Mouse (Mus musculus) myocyte (in vitro differentiated cells): ENCODE measurements around the gene Alkbh6.

ENCODE experiments used
- CEBPB ChIP-seq: IDR thresholded peaks from 2 replicates; pipeline ENCODE4 v1.6.1; 2011; ENCODE audit warnings: mild to moderate bottlenecking, moderate library complexity; ENCODE audit not compliant: poor library complexity, insufficient read depth, severe bottlenecking
- E2F4 ChIP-seq: IDR thresholded peaks from one replicate; pipeline ENCODE4 v1.6.1; 2011; ENCODE audit warnings: mild to moderate bottlenecking, control low read depth, moderate library complexity; ENCODE audit not compliant: insufficient read depth
- MAX ChIP-seq: IDR thresholded peaks from one replicate; pipeline ENCODE4 v1.6.1; 2011; ENCODE audit warnings: low read depth, mild to moderate bottlenecking, control low read depth
- MYOG ChIP-seq, 3 experiments: IDR thresholded peaks; one replicate each; pipeline ENCODE4 v1.6.1; 2011; ENCODE audit warnings: control low read depth in 2 of 3, low read depth in 2 of 3, mild to moderate bottlenecking in 2 of 3; ENCODE audit not compliant: insufficient read length in 2 of 3, control insufficient read depth in 1 of 3, insufficient read depth in 1 of 3
- POLR2A ChIP-seq: IDR thresholded peaks from one replicate; pipeline ENCODE4 v1.6.1; 2011; ENCODE audit warnings: low read depth, mild to moderate bottlenecking, control low read depth, moderate library complexity; ENCODE audit not compliant: insufficient read length
- POLR2AphosphoS2 ChIP-seq: IDR thresholded peaks from one replicate; pipeline ENCODE4 v1.6.1; 2011; ENCODE audit warnings: low read depth, control low read depth; ENCODE audit not compliant: insufficient read length
- REST ChIP-seq: IDR thresholded peaks from one replicate; pipeline ENCODE4 v1.6.1; 2011; ENCODE audit warnings: mild to moderate bottlenecking, control low read depth, moderate library complexity; ENCODE audit not compliant: insufficient read depth, insufficient read length
- TCF12 ChIP-seq: IDR thresholded peaks from one replicate; pipeline ENCODE4 v1.6.1; 2011; ENCODE audit warnings: mild to moderate bottlenecking, control low read depth; ENCODE audit not compliant: poor library complexity, insufficient read depth, severe bottlenecking
- USF1 ChIP-seq: IDR thresholded peaks from one replicate; pipeline ENCODE4 v1.6.1; 2011; ENCODE audit warnings: low read depth, mild to moderate bottlenecking, control low read depth, moderate library complexity

- TF ChIP-seq REST (no peak), CEBPB (no peak), MAX (no peak), TCF12 (no peak), MYOG (IDR thresholded peaks at IDR 0.05; ENCODE audit: control insufficient read depth in 1 of 3, insufficient read depth in 1 of 3, insufficient read length in 2 of 3, low read depth in 2 of 3) (no peak), USF1 (no peak), E2F4 (no peak), POLR2A (no peak), POLR2AphosphoS2 (no peak)
These were observed 17.9 kb downstream of the Alkbh6 start for GRCm38 (mm10) chr7:30326427-30326826.
